In the genomic region with DNA sequence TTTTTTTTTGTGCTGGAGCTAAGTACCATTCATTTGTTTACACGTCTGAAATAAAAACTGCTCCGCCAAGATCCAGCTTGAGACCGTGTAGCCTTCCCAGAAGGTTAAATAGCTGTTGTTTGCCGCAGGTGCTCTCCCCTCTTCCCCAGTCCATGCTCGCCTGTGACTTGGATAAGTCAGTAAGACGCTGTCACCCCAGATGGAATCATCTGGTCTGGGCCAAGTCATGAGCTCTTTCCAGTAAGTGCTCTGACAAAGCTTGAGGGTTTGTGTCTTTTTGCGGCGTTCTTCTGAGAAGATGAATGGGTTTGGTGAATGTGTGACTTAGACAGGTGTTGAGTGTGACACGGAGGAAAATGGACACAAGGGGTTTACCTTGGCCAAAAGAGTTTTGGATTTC, we compare ENCODE assay signal across 10 mouse cellular contexts.
A peak's percentile ranks its signal among the peaks of the same experiment; 100 is the strongest.
DNase-seq lines count a peak whose midpoint lies in the region; ATAC-seq and TF ChIP-seq lines count a peak whose summit lies in the region.
"Had no signal": no experiment of that assay in that cellular context is flagged by ENCODE, and none has a peak within 500 bp of the region (broad histone marks: within the 10 kb centered on the region; RNA-seq: fewer than 3 reads in every experiment).

No protein-coding gene starts in this region.

- H3K27ac ChIP-seq in heart, postnatal 0 days (ENCODE audit: low read depth) = no peak overlapping the region
- peak overlapping the region; percentile 75; the same call in 1 of the 2 replicates for H3K27ac ChIP-seq in embryonic facial prominence, embryonic 13.5 days
- peak overlapping the region; percentile 70 for H3K27ac ChIP-seq in hindbrain, embryonic 15.5 days (replicated peaks)
- peak overlapping the region; percentile 60 for H3K27ac ChIP-seq in midbrain, embryonic 15.5 days

- no peaks in the 10 kb centered on the region for H3K36me3 ChIP-seq in heart, postnatal 0 days (replicated peaks; ENCODE audit: control insufficient read depth, insufficient read depth, low read length)
- no peaks in the 10 kb centered on the region for H3K36me3 ChIP-seq in embryonic facial prominence, embryonic 13.5 days
- no peaks in the 10 kb centered on the region for H3K36me3 ChIP-seq in hindbrain, embryonic 15.5 days
- no peaks in the 10 kb centered on the region for H3K36me3 ChIP-seq in midbrain, embryonic 15.5 days (replicated peaks)
- H3K36me3 ChIP-seq: G1E had no signal

- H3K9me3 ChIP-seq in heart, postnatal 0 days (replicated peaks; ENCODE audit: control insufficient read depth, low read length) = no peaks in the 10 kb centered on the region
- no peaks in the 10 kb centered on the region for H3K9me3 ChIP-seq in embryonic facial prominence, embryonic 13.5 days
- no peaks in the 10 kb centered on the region for H3K9me3 ChIP-seq in hindbrain, embryonic 15.5 days
- H3K9me3 ChIP-seq in midbrain, embryonic 15.5 days = no peaks in the 10 kb centered on the region
- H3K9me3 ChIP-seq: G1E had no signal

- peak overlapping the region; percentile 81 for H3K4me2 ChIP-seq in heart, postnatal 0 days (ENCODE audit: low read depth, low read length)
- peak overlapping the region; percentile 79 for H3K4me2 ChIP-seq in embryonic facial prominence, embryonic 13.5 days
- H3K4me2 ChIP-seq in hindbrain, embryonic 15.5 days = peak overlapping the region; percentile 70
- H3K4me2 ChIP-seq in midbrain, embryonic 15.5 days = peak overlapping the region; percentile 75

- TF ChIP-seq CTCF in heart, postnatal 0 days (IDR thresholded peaks at IDR 0.05; ENCODE audit: low read depth) = no peak
- TF ChIP-seq CTCF in lung, adult 2 months (IDR thresholded peaks at IDR 0.05; ENCODE audit: insufficient read depth, low read length) = no peak

- H3K4me3 ChIP-seq in heart, postnatal 0 days (ENCODE audit: low read depth, low read length) = peak overlapping the region; percentile 46
- peak overlapping the region; percentile 54 for H3K4me3 ChIP-seq in embryonic facial prominence, embryonic 13.5 days
- H3K4me3 ChIP-seq in hindbrain, embryonic 15.5 days = peak overlapping the region; percentile 48
- H3K4me3 ChIP-seq in midbrain, embryonic 15.5 days = peak overlapping the region; percentile 63
- H3K4me3 ChIP-seq in lung, adult 2 months (replicated peaks; ENCODE audit: extremely low read depth, low read depth, low read length) = no peak overlapping the region

- TF ChIP-seq EP300 in heart, postnatal 0 days (IDR thresholded peaks at IDR 0.05; ENCODE audit: low read depth) = no peak

- 32% methylated on average over 9 of the region's 9 CpGs for WGBS in heart, postnatal 0 days
- WGBS in embryonic facial prominence, embryonic 13.5 days = 32% methylated on average over 9 of the region's 9 CpGs
- WGBS in hindbrain, embryonic 15.5 days = 7% methylated on average over 9 of the region's 9 CpGs
- 8% methylated on average over 9 of the region's 9 CpGs for WGBS in midbrain, embryonic 15.5 days
- 39% methylated on average over 9 of the region's 9 CpGs for WGBS in lung, adult 2 months

- no peak for ATAC-seq in heart, postnatal 0 days (ENCODE audit: insufficient read depth, low read depth)
- no peak for ATAC-seq in embryonic facial prominence, embryonic 13.5 days (ENCODE audit: insufficient number of reproducible peaks, insufficient read depth, low FRiP score, low TSS enrichment, low read depth)
- no peak for ATAC-seq in hindbrain, embryonic 15.5 days (ENCODE audit: low FRiP score, low read depth)
- no peak; the same call in 1 of the 2 replicates for ATAC-seq in midbrain, embryonic 15.5 days (replicated peaks)

- H3K27me3 ChIP-seq in heart, postnatal 0 days (ENCODE audit: control insufficient read depth, insufficient read depth, low read length) = no peaks in the 10 kb centered on the region
- H3K27me3 ChIP-seq in embryonic facial prominence, embryonic 13.5 days = no peaks in the 10 kb centered on the region
- H3K27me3 ChIP-seq in hindbrain, embryonic 15.5 days = 0 out of 2 replicates have a peak, but pooled peaks cover 3% of the 10 kb centered on the region
- no peaks in the 10 kb centered on the region for H3K27me3 ChIP-seq in midbrain, embryonic 15.5 days (replicated peaks)

- no peak for TF ChIP-seq POLR2A in lung, adult 2 months (IDR thresholded peaks at IDR 0.05; ENCODE audit: borderline replicate concordance, extremely low read depth, low read depth, low read length)

- DNase-seq in heart, postnatal 0 days (ENCODE audit: low spot score) = no peak
- DNase-seq in heart, adult 18-20 months = no peak
- DNase-seq in yolk sac, embryonic 10.5 days (ENCODE audit: low spot score) = no peak
- DNase-seq in lung, adult 2 months = no peak
- no peak for DNase-seq in urinary bladder, postnatal 14 days (ENCODE audit: low spot score)
- DNase-seq: cerebellum, adult 11 months had no signal

- H3K4me1 ChIP-seq in heart, postnatal 0 days (ENCODE audit: control insufficient read depth, insufficient read depth) = peaks cover 27% of the 10 kb centered on the region
- H3K4me1 ChIP-seq in embryonic facial prominence, embryonic 13.5 days = peaks cover 40% of the 10 kb centered on the region
- peaks cover 51% of the 10 kb centered on the region for H3K4me1 ChIP-seq in hindbrain, embryonic 15.5 days (replicated peaks)
- peaks cover 42% of the 10 kb centered on the region for H3K4me1 ChIP-seq in midbrain, embryonic 15.5 days
- H3K4me1 ChIP-seq in lung, adult 2 months (ENCODE audit: control insufficient read depth, insufficient read depth, low read length) = peaks cover 7% of the 10 kb centered on the region

- H3K9ac ChIP-seq in heart, postnatal 0 days (replicated peaks; ENCODE audit: low read depth, low read length) = peak overlapping the region; percentile 22; the same call in 1 of the 2 replicates
- H3K9ac ChIP-seq in embryonic facial prominence, embryonic 13.5 days = peak overlapping the region; percentile 74
- peak overlapping the region; percentile 51 for H3K9ac ChIP-seq in hindbrain, embryonic 15.5 days
- peak overlapping the region; percentile 65 for H3K9ac ChIP-seq in midbrain, embryonic 15.5 days

Comparison
In these comparisons a context has a peak if more than half of its experiments do, and no peak if none do; other contexts are left out.
1. H3K9ac ChIP-seq: peak in every context shown above with its lines; median percentile 74 in embryonic facial prominence, embryonic 13.5 days; 65 in midbrain, embryonic 15.5 days; 51 in hindbrain, embryonic 15.5 days; 22 in heart, postnatal 0 days.